Mouse (Mus musculus) kidney, postnatal 10 days (tissue): Measurements from ENCODE around the gene Tpbgl.

Experiments
- DNase-seq: peaks from one replicate; pipeline ENCODE4 v3.0.0; 2021; ENCODE audit warnings: mixed read lengths

Gene Tpbgl

DNA sequence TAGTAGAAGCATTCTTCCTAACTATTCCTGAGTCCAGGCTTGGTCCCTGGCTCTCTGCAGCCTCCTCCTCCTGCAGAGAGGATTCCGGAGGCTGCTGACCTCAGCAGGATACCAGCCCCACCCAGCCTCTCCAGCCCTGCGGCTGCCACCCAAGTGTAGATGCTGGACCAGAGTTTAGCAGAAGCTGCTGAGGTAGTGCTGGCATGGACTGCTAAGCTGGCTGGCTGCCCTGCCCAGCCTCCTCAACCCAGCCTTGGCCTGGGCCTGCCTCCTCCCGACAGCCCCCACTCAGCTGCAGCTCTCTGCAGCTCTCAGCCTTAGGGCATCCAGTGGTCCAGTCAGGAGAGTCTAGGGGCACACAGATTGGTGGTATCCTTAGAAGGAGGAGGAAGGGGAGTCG lies 14.3 kb upstream of the Tpbgl start:
- no peak for DNase-seq

DNA sequence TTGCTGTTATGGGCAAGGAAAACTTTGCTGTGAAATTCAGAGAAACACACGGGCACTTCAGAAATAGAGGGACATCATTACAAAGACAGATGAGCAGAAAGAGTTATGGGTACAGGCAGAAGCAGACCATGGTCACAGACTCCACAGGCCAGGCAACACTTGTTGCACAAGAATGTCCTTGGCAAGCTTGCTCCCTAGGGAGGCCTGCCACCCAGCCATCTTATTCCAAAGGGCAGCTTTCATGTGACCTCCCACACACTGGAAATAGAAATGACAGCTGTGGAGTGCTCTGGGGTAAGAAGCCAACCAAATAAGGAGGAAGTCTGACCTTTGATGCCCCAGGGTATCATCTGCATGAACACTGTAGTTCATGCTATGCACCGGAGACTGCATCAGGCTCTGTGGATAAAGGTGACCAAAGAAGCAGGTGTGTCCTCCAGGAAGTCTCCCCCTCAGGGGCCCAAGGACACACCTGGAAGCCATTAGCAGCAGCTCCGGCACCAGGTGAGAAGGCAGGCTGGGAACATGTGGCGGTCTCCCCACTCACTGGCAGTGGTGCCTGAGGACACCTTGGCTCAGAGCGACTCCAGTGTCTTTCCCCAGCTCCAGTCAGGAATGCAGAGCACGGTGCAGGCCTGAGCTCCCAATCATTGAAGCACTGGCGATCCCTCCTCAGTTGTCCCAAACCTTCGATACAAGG lies 7.2 kb upstream of the Tpbgl start:
- no peak for DNase-seq

GRCm38 (mm10) chr7:99632286-99632685 lies 5.4 kb upstream of the Tpbgl start:
- DNase-seq: no peak

DNA sequence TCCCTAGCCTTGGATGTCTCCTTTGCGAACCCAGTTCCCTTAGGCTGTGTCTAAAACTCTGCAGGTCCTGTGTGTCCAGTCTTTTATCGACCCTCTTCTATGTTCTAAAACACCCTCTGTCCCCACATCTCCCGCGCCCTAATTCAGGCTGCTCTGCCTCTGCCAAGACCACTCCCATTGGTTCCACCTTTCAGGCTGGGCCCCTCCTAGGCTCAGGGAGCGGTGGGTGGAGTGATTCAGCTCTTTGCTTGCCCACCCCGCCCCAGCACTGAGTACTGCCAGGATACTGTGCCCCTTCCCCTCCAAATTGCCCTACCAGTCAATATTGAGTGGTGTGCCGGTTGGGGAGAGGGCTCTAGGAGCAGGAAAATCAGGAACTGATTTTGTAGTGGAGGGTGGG lies 463 bp upstream of the Tpbgl start:
- no peak for DNase-seq

DNA sequence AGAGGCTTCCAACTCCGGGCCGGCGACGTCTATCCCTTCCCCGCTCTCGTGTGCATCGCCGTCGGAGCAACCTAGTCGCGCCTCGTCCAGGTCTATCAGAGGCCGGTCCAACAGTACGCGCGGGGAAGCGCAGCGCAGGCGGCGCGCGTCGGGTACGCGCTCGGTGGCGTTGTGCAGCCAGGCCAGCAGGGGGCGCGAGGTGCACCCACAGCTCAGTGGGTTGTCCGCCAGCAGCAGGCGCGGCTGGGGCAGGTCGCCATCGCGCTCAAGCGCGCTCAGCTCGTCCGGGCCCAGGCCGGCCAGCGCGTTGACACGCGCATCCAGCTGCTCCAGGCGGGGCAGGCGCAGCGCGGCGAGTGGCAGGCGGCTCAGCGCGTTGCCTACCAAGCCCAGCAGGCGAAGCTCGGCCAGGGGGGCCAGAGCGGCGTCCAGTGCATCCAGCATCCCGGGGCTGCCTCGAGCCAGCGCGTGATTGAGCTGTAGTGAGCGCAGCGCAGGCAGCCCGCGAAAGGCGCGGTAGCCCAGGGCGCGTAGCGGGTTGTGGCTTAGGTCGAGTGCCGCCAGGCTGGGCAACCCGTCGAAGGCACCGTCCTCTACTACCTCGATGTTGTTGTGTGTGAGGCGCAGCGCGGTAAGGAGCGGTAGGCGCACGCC lies 1.1 kb downstream of the Tpbgl start:
- DNase-seq: peak; percentile 92

GRCm38 (mm10) chr7:99618860-99619259 lies 8.0 kb downstream of the Tpbgl start:
- peak; percentile 53 for DNase-seq

GRCm38 (mm10) chr7:99618264-99618663 lies 8.6 kb downstream of the Tpbgl start:
- no peak for DNase-seq

DNA sequence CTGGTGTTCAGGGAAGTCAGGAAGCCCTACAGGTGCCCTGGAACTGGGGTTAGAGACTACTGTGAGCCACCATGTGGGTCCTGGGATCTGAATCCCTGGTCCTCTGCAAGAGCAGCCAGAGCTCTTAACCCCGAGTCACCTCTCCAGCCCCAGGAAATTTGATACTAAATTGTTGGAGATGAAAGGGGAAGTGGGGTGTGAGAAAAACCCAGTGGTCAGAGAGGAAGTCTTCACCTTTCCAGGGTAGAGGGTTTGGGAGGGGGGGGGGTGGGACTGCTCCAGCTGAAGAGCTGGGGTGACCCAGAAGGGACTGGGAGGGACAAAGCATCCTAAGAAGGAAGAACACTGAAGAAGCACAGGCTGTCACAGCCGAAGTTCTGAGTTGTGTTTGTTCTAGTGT lies 19.3 kb downstream of the Tpbgl start:
- no peak for DNase-seq

DNA sequence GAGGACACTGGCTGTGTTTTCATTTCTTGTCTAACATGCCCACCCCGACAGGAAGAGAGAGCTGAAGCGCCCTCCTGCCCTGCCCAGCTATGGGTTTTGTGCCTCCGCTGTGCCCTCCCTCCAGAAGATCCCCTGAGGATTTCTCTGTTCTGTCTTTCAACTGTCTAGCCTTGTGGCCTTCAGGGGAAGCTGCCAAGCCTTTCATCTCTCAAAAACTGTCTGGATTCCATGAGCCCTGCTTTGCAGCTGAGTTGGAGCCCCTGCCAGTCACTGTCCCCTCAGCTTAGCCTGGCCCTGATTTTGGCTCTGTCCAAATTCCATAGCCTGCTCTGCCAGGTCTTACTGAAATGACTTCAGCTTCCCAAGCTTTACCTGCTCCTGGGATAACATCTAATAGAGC lies 20.1 kb downstream of the Tpbgl start:
- no peak for DNase-seq

DNA sequence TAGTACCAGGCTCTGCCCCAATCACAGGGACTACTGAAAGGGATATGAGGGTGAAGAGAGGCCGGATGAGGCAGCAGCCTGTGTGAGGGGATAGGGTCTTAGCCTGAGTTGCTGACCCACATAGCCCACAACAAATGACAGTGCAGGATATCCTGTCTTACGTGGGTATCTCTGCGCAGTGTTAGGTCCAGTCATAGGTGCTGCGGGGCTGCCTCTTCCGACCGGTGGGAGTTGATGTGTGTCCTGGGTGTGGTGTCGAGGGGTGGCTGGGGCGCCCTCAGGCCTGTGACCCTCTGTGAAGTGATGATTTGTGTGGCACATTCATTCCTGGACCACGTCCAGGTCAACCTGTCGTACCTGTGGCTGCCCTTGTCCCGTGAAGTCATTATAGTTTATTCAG lies 20.6 kb downstream of the Tpbgl start:
- no peak for DNase-seq

DNA sequence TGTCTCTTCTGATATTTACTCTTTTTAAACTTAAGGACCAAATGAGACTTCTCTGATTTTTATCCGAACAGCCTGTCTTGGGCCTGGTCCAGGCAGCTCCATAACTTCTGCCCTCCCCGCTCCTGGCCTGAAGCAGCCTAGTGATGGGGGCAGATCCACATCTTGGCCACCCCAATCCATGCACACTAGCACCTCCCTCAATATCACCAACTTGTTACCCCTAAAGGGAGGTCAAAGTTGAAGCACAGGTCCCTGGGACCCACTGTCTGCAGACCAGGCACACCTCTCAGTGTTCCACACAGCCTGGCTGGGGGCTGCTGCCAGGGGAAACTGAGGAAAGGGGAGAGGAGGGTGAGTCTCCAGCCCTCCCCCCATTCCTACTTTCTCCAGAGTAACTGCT lies 21.8 kb downstream of the Tpbgl start:
- no peak for DNase-seq

- no peak for DNase-seq
These were observed 22.8 kb downstream of the Tpbgl start for GRCm38 (mm10) chr7:99603875-99604662.

DNA sequence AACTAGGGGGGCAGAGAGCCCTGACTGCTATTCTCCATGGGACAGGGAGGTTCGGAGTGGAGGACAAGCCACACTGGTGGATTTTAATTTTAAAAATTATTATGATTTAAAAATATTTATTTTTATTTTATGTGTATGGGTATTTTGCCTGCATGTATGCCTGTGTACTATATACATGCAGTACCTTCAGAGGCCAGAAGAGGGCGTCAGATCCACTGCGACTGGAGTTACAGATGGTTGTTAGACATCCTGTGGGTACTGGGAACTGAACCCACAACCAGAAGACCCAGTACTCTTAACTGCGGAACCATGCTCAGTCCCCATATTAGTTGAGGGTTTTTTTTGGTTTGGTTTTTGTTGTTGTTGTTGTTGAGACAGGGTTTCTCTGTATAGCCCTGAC lies 28.2 kb downstream of the Tpbgl start:
- DNase-seq: no peak

DNA sequence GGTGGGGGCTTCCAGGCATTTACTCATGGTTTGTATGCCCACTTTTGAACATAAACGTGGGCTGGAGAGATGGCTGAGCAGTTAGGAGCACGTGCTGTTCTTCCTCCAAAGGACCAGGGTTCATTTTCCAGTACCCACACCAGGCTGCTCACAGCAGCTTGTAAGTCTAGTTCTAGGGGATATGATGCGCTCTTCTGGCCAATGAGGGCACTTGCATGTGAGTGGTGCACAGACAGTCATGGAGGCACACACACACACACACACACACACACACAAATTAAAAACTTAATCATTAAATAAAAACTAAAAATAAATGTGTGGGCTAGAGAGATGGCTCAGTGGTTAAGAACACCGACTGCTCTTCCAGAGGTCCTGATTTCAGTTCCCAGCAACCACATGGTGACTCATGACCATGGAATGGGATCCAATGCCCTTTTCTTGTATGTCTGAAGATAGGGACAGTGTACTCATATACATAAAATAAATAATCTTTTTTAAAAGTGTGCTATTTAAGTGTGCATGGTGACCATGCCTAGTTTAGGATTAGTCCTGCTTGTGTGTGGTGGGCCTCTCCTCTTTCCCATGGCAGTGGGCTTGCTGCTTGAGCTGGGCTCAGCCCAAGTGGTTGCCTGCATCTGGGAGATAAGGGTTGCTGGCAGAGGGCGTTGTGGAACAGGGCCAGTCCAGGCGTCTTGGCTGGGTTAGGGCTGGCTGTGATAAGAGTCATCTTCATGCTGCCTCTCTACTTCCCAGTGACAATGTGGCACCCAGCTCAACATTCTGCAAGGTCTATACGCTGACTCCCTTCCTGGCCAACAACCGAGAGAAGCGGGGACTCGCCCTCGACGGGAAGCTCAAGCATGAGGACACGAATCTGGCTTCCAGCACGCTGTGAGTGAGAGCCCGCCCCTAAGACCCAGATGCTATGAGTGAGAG lies 32.8 kb downstream of the Tpbgl start:
- no peak for DNase-seq

GRCm38 (mm10) chr7:99592669-99593068 lies 34.2 kb downstream of the Tpbgl start:
- no peak for DNase-seq

DNA sequence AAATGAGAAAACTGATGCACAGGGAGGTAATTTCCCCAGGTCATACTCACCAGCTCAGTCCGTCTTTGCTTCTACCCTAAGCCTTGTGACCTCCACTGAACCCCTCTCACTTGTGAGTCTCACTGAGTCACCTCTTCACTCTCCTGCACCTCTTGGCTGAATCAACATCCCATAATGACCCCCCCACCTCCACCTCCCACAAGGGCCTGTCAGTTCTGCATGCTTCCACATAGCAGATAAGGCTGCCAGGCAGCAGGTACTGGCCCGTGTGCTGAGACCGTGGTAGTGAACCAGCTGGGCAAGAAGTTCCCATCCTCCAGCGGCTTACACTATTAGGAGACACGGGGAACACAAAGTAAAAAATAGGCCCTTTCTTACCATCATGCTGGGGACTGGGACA lies 36.3 kb downstream of the Tpbgl start:
- DNase-seq: no peak

DNA sequence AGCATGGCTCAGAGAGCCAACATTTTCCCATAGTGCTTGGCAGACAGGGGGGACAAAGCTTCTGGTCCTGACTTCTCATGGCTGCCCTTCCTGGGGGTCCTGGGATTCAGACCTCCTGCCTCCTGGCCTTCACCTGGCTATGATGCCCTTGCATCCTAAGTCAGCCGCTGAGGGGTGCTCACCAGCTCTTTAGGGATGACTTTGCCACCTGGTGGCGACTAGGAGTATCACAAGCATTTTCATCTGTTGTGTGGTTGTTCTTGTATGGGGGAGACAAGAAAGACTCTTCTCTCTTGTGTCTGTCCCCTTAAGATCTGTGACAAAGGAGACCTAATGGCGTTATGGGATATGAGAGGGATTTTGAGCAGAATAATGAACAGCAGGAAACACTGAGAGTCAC lies 36.8 kb downstream of the Tpbgl start:
- peak; percentile 85 for DNase-seq

DNA sequence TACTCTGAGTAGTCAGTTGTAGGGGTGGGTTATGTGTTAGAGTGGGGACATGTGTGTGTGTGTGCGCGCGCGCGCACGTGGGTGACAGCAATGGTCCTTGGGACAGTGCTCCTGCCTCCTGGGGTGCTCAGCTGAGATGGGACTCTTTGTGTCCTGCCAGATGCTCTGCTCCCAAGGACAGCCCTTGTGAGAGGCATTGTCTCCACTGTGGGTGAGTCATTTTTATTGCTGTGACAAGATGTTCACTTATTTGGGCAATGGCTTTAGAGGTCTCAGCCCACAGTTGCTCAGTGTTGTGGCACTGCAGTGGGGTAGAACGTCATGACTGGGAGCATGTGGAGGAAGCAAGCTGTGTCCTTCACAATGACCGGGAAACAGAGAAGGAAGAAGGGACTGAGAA lies 40.9 kb downstream of the Tpbgl start:
- DNase-seq: no peak

GRCm38 (mm10) chr7:99583625-99584024 lies 43.3 kb downstream of the Tpbgl start:
- DNase-seq: no peak

GRCm38 (mm10) chr7:99582867-99583266 lies 44.0 kb downstream of the Tpbgl start:
- DNase-seq: peak; percentile 64

GRCm38 (mm10) chr7:99582306-99582705 lies 44.6 kb downstream of the Tpbgl start:
- DNase-seq: peak; percentile 35

DNA sequence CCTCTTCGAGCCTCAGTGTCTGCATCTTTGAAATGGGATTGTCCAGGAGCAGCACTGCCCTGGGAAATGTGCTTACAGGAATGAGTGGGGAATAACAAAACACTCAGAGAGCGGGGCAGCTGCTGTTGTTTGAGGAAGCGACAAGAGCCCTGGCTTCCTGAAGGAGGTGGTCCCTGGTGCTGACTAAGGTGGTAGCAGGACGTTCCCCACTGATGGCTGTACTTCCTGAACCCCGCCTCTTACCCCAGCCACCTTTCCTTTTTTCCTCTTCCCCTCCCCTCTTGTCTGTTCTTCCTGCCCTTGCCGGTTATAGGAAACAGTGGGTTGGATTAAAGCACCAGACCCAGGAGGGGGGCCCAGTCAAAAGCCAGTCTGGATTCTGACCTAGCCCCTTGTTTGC lies 46.7 kb downstream of the Tpbgl start:
- DNase-seq: no peak
